Mouse (Mus musculus): Measurements from ENCODE around the gene Hist1h3b. TPM values are rescaled to one million over a fixed set of nuclear protein-coding genes. Genes with fewer than 3 reads are reported as not detected.
"Not testable (repeated sequence)": the region's sequence is repeated elsewhere in the genome, so short reads cannot be mapped to it uniquely, and the experiment has no call there.

Gene Hist1h3b
- total and polyA plus RNA-seq, 2 experiments from 2014 or later = 0.67 to 254 TPM

DNA sequence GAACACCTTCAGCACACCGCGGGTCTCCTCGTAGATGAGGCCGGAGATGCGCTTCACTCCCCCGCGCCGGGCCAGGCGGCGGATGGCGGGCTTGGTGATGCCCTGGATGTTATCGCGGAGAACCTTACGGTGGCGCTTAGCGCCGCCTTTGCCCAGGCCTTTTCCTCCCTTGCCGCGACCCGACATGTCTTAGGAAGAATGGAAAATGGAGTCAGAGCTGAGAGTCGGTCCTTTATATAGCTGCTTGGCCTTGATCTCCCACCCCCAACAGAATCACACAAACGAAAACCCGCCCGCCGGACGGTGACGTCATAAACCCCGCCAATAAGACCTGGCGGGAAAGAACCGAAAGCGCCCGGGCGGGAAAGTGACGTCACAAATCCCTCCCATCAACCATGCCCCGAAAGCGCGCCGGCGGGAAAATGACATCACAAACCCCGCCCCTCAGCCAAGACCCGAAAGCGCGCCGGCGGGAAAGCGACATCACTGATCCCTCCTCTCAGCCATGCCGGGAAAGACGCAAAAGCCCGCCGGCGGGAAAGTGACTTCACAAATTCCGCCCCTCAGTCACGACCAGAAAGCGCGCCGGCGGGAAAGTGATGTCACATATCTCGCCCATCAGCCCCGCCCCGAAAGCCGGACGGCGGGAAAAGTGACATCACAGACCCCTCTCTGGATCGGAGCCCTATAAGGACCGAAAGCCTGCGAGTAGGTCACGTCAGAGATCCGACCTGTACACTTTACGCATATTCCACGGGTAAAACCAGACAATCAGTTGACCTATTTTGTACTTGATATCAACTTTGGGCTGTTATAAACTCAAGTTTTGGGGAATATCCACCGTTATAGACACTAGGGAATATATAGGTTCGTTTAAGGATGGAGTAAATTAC lies 9.2 kb downstream of the Hist1h3b start, which contains the start of gene Hist1h4a:
TSS of gene Hist1h4a (minus strand) at position 259 of the 893 bp plus-strand sequence.
- Histone ChIP-seq H3K27me3 (ENCODE audit: insufficient read depth, low read length) (no peaks in the 10 kb centered on the region), H3K27ac (ENCODE audit: low read depth, low read length) (peak within 1 kb of the TSS; percentile 83)
- WGBS = under 1% methylated on average over 61 of the region's 72 CpGs

DNA sequence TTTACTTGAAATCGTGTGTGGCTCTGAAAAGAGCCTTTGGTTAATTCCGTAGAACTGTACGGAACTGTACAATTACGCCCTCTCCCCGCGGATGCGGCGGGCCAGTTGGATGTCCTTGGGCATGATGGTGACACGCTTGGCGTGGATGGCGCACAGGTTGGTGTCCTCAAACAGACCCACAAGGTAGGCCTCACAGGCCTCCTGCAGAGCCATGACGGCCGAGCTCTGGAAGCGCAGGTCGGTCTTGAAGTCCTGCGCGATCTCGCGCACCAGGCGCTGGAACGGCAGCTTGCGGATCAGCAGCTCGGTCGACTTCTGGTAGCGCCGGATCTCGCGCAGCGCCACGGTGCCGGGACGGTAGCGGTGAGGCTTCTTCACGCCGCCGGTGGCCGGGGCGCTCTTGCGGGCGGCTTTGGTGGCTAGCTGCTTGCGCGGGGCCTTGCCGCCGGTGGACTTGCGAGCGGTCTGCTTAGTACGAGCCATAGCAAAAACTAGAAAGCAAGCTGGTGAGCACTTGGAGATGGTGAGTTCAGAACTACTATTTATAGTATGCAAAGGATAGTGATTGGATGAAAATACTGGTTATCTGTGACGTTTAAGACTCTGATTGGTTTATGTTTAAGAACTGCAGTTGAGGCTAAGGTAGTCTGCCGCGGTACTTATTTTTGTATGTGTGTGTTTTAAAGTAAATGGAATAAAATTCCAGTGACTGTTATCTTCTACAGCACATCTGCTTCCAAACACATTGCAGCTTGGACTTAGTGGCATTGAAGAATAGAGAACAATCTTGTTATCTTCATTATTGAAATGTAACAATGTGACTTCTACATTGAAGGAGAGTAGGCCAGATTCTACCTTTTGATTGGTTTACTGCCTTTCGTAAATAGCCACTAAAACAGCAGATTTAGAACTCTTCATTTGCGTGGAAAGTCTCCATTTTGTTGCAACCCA lies 10.1 kb downstream of the Hist1h3b start, which contains the start of gene Hist1h3a:
TSS of gene Hist1h3a (minus strand) at position 516 of the 951 bp plus-strand sequence.
- 2% methylated on average over 24 of the region's 52 CpGs for WGBS

More for the DNA sequence above, 9.2 kb downstream of the Hist1h3b start, which contains the start of gene Hist1h4a:
- H3K9me3 ChIP-seq (ENCODE audit: low read length) = no peaks in the 10 kb centered on the region
- DNase-seq (peak; percentile 100), ATAC-seq (peak; percentile 74)
- H3K4me3 ChIP-seq (ENCODE audit: low read depth, low read length) = peak within 1 kb of the TSS; percentile 52
- no peaks in the 10 kb centered on the region for H3K36me3 ChIP-seq (ENCODE audit: insufficient read depth)
- H3K4me1 ChIP-seq (ENCODE audit: insufficient read depth) = peaks cover 17% of the 10 kb centered on the region
- TF ChIP-seq CTCF (IDR thresholded peaks at IDR 0.05; ENCODE audit: low read depth) = no peak
- H3K9ac ChIP-seq = peak within 1 kb of the TSS; percentile 57
- H3K4me2 ChIP-seq (ENCODE audit: low read depth) = peak within 1 kb of the TSS; percentile 77

DNA sequence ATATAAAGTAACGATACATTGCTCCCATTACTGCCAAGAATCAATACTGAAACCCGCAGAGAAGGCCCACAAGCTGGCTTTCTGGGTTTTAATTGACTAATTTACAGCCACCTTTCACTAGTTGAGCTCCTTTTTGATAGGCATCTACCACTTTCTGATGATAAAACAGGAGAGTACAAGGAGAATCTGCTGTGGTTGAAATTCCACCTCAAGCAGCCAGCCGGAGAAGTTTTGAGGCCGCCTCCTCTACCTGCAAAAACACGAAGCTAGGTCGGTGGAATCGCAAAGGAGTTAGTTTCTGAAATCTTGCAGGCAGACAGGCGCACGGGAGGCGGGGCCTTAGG lies 11.1 kb downstream of the Hist1h3b start:
- H3K9ac ChIP-seq = peak overlapping the region; percentile 66
- peak overlapping the region; percentile 52 for H3K4me3 ChIP-seq (ENCODE audit: low read depth, low read length)
- WGBS = under 1% methylated on average over 10 of the region's 10 CpGs

More for the DNA sequence above, 10.1 kb downstream of the Hist1h3b start, which contains the start of gene Hist1h3a:
- Histone ChIP-seq H3K4me3 (ENCODE audit: low read depth, low read length) (peak within 1 kb of the TSS; percentile 52), H3K4me2 (ENCODE audit: low read depth) (peak within 1 kb of the TSS; percentile 77), H3K27ac (ENCODE audit: low read depth, low read length) (peak within 1 kb of the TSS; percentile 91), H3K9ac (peak within 1 kb of the TSS; percentile 66), H3K4me1 (ENCODE audit: insufficient read depth) (peaks cover 17% of the 10 kb centered on the region)
- ATAC-seq (peak; percentile 69), DNase-seq (peak; percentile 89)
- H3K27me3 ChIP-seq (ENCODE audit: insufficient read depth, low read length); H3K9me3 ChIP-seq (ENCODE audit: low read length); H3K36me3 ChIP-seq (ENCODE audit: insufficient read depth): not testable (repeated sequence)

DNA sequence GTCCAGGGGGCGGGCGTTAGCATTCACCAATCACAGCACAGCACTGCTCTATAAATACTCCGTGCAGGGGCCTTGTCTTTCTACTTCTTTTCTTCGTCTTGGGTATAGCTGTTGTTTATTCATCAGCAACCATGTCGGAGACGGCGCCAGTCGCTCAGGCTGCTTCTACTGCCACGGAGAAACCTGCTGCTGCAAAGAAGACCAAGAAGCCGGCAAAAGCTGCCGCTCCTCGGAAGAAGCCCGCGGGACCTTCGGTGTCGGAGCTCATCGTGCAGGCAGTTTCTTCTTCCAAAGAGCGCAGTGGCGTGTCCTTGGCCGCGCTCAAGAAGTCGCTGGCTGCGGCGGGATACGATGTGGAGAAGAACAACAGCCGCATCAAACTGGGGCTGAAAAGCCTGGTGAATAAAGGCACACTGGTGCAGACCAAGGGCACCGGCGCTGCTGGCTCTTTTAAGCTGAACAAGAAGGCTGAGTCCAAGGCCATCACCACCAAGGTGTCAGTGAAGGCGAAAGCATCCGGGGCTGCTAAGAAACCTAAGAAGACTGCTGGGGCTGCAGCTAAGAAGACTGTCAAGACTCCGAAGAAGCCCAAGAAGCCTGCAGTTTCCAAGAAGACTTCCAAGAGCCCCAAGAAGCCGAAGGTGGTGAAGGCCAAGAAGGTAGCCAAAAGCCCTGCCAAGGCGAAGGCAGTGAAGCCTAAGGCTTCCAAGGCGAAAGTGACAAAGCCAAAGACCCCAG lies 11.7 kb downstream of the Hist1h3b start, which contains the start of gene Hist1h1a:
TSS of gene Hist1h1a (plus strand) at position 81 of the 738 bp plus-strand sequence.
- Histone ChIP-seq H3K9me3 (ENCODE audit: low read length) (no peaks in the 10 kb centered on the region), H3K36me3 (ENCODE audit: insufficient read depth) (no peaks in the 10 kb centered on the region), H3K4me2 (ENCODE audit: low read depth) (peak within 1 kb of the TSS; percentile 77), H3K4me1 (ENCODE audit: insufficient read depth) (peaks cover 17% of the 10 kb centered on the region), H3K27me3 (ENCODE audit: insufficient read depth, low read length) (no peaks in the 10 kb centered on the region), H3K9ac (peak within 1 kb of the TSS; percentile 66), H3K27ac (ENCODE audit: low read depth, low read length) (peak within 1 kb of the TSS; percentile 91), H3K4me3 (ENCODE audit: low read depth, low read length) (peak within 1 kb of the TSS; percentile 52)
- WGBS = 4% methylated on average over 34 of the region's 34 CpGs
- ATAC-seq = peak; percentile 73
- peak; percentile 95 for DNase-seq
- no peak for TF ChIP-seq CTCF (IDR thresholded peaks at IDR 0.05; ENCODE audit: low read depth)

More for the DNA sequence above, 11.1 kb downstream of the Hist1h3b start:
- Histone ChIP-seq H3K36me3 (ENCODE audit: insufficient read depth) (no peaks in the 10 kb centered on the region), H3K4me1 (ENCODE audit: insufficient read depth) (peaks cover 17% of the 10 kb centered on the region), H3K27ac (ENCODE audit: low read depth, low read length) (peak overlapping the region; percentile 91), H3K4me2 (ENCODE audit: low read depth) (peak overlapping the region; percentile 77), H3K9me3 (ENCODE audit: low read length) (no peaks in the 10 kb centered on the region), H3K27me3 (ENCODE audit: insufficient read depth, low read length) (no peaks in the 10 kb centered on the region)
- TF ChIP-seq CTCF (IDR thresholded peaks at IDR 0.05; ENCODE audit: low read depth) = no peak
- DNase-seq (no peak), ATAC-seq (no peak)

DNA sequence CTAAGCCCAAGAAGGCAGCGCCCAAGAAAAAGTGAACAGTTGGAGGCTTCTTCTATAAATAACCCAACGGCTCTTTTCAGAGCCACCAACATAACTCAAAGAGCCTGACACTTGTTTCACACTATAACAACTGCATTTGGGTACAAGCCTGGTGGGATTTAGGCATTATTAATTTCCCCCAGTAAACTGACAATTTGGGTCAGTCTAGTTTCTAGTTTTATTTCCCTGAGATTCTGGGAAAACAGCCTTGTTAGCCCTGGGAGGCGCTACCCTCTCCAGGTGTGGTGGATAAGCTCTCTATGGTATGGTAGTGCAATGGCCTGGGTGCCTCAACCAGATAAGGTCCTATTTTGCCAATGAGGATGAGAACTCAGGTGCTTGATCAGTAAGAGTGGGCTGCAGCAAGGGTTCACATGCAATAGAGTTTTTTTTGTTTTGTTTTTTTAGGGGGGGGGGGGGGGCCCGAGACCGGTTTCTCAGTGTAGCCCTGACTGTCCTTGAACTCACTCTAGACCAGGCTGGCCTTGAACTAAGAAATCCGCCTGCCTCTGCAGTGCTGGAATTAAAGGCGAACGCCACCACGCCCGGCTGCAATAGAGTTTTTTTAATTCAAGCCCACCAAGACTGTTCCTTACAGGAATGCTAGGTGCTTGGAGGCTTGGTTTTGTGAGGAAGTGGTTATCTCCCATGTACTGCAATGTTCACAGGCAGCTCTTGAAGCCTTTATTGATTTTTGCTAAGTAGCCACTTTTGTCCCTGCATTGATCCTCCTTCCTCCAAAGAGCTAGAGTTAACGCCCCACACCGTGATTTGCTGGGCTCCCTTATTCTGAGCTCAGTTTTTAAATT lies 12.5 kb downstream of the Hist1h3b start:
- H3K4me3 ChIP-seq (ENCODE audit: low read depth, low read length) = peak overlapping the region; percentile 52
- 32% methylated on average over 12 of the region's 12 CpGs for WGBS
- peak overlapping the region; percentile 66 for H3K9ac ChIP-seq
- DNase-seq (no peak), ATAC-seq (no peak)
- H3K9me3 ChIP-seq (ENCODE audit: low read length) = no peaks in the 10 kb centered on the region
- no peaks in the 10 kb centered on the region for H3K27me3 ChIP-seq (ENCODE audit: insufficient read depth, low read length)
- H3K27ac ChIP-seq (ENCODE audit: low read depth, low read length) = peak overlapping the region; percentile 91; the same call in 1 of the 2 replicates
- no peaks in the 10 kb centered on the region for H3K36me3 ChIP-seq (ENCODE audit: insufficient read depth)
- peaks cover 17% of the 10 kb centered on the region for H3K4me1 ChIP-seq (ENCODE audit: insufficient read depth)
- peak overlapping the region; percentile 77 for H3K4me2 ChIP-seq (ENCODE audit: low read depth)
- no peak for TF ChIP-seq CTCF (IDR thresholded peaks at IDR 0.05; ENCODE audit: low read depth)
